Mouse (Mus musculus) G1E (cell line): ENCODE measurements around the gene Htt.

Source experiments
- CTCF ChIP-seq: IDR thresholded peaks from 2 replicates; pipeline ENCODE4 v1.5.1; 2012; ENCODE audit warnings: low read depth, low read length, inconsistent platforms, mixed read lengths
- GATA1 ChIP-seq: IDR thresholded peaks from 2 replicates; pipeline ENCODE4 v1.6.1; 2012; ENCODE audit warnings: borderline replicate concordance, low read length, inconsistent platforms, mixed read lengths
- GATA2 ChIP-seq: IDR thresholded peaks from 2 replicates; pipeline ENCODE4 v1.6.1; 2012; ENCODE audit warnings: low read depth, low read length, inconsistent platforms, borderline replicate concordance
- POLR2AphosphoS5 ChIP-seq: IDR thresholded peaks from 2 replicates; pipeline ENCODE4 v1.6.1; 2012; ENCODE audit warnings: low read depth, low read length, inconsistent platforms; ENCODE audit not compliant: insufficient replicate concordance
- TAL1 ChIP-seq: conservative IDR thresholded peaks from 2 replicates; pipeline ENCODE4 v1.6.1; 2012; ENCODE audit warnings: low read depth, low read length, inconsistent platforms, mixed read lengths

- TF ChIP-seq POLR2AphosphoS5 (no peak), GATA1 (no peak), CTCF (no peak), GATA2 (no peak), TAL1 (no peak)
Observed at GRCm38 (mm10) chr5:34927648-34928047, 166.1 kb downstream of the Htt start.
